Mouse (Mus musculus) cerebellum, adult 18-20 months (tissue): ENCODE data around the gene Tgoln1.

Source experiments
- DNase-seq, 2 experiments: peaks; one replicate each; pipeline ENCODE4 v3.0.0; 2021

Gene Tgoln1

GRCm38 (mm10) chr6:72593011-72593803 is 23.6 kb downstream of the Tgoln1 start:
- no peak for DNase-seq

GRCm38 (mm10) chr6:72590111-72590510 is 26.7 kb downstream of the Tgoln1 start:
- no peak for DNase-seq

GRCm38 (mm10) chr6:72588307-72588706 is 28.5 kb downstream of the Tgoln1 start:
- no peak for DNase-seq

GRCm38 (mm10) chr6:72586701-72587100 is 30.1 kb downstream of the Tgoln1 start:
- no peak for DNase-seq

GRCm38 (mm10) chr6:72584154-72584553 is 32.6 kb downstream of the Tgoln1 start:
- no peak for DNase-seq

GRCm38 (mm10) chr6:72583211-72583839 is 33.5 kb downstream of the Tgoln1 start:
- DNase-seq = no peak

- no peak for DNase-seq
Observed at GRCm38 (mm10) chr6:72581625-72582382, 35.0 kb downstream of the Tgoln1 start.

GRCm38 (mm10) chr6:72576041-72576440 is 40.8 kb downstream of the Tgoln1 start:
- DNase-seq = no peak

- no peak for DNase-seq
Observed at GRCm38 (mm10) chr6:72571826-72572225, 45.0 kb downstream of the Tgoln1 start.

- no peak for DNase-seq
Observed at GRCm38 (mm10) chr6:72570644-72571397, 46.0 kb downstream of the Tgoln1 start.

GRCm38 (mm10) chr6:72568736-72569135 is 48.1 kb downstream of the Tgoln1 start:
- DNase-seq = no peak

GRCm38 (mm10) chr6:72567508-72567907 is 49.3 kb downstream of the Tgoln1 start:
- DNase-seq = no peak

- DNase-seq = peak; percentile 85 to 88
Observed at GRCm38 (mm10) chr6:72566044-72566443, 50.8 kb downstream of the Tgoln1 start.

GRCm38 (mm10) chr6:72565506-72565905 is 51.3 kb downstream of the Tgoln1 start:
- DNase-seq = no peak

GRCm38 (mm10) chr6:72562894-72563293 is 53.9 kb downstream of the Tgoln1 start:
- DNase-seq = no peak

GRCm38 (mm10) chr6:72562486-72562885 is 54.3 kb downstream of the Tgoln1 start:
- DNase-seq = no peak

- no peak for DNase-seq
Observed at GRCm38 (mm10) chr6:72560801-72561200, 56.0 kb downstream of the Tgoln1 start.
